Mouse (Mus musculus) heart, embryonic 16.5 days (tissue): ENCODE measurements at regions not wholly inside any gene's neighbourhood (a gene's known extent, or its start where the extent isn't known, plus 50 kb on each side); places are given as distances from the start of the nearest gene placed in this dataset.

Source experiments
- ATAC-seq: fragments of 200-750 bp; cut with Nextera tagmentation; replicated peaks from 2 replicates; pipeline ENCODE4 v1.8.0; 2017; ENCODE audit warnings: moderate number of reproducible peaks; ENCODE audit not compliant: insufficient read depth, low FRiP score; ENCODE audit errors: extremely low read depth
- H3K27ac ChIP-seq: fragments of 300-500 bp; sonication (generic); 2 replicates; pipeline ENCODE4 v1.5.1; 2014; ENCODE audit warnings: mild to moderate bottlenecking, low read length, control low read depth, moderate library complexity
- H3K27me3 ChIP-seq: fragments of 300-500 bp; sonication (generic); 2 replicates; pipeline ENCODE4 v1.6.1; 2014; ENCODE audit warnings: low read length, mixed read lengths; ENCODE audit not compliant: control insufficient read depth, insufficient read depth
- H3K36me3 ChIP-seq: fragments of 300-500 bp; sonication (generic); 2 replicates; pipeline ENCODE4 v1.6.1; 2014; ENCODE audit not compliant: control insufficient read depth, insufficient read depth
- H3K4me1 ChIP-seq: fragments of 300-500 bp; sonication (generic); 2 replicates; pipeline ENCODE4 v1.6.1; 2014; ENCODE audit warnings: low read length, mixed read lengths; ENCODE audit not compliant: control insufficient read depth, insufficient read depth
- H3K4me2 ChIP-seq: fragments of 300-500 bp; sonication (generic); 2 replicates; pipeline ENCODE4 v1.6.1; 2014; ENCODE audit warnings: low read depth, mild to moderate bottlenecking, control low read depth, low read length
- H3K4me3 ChIP-seq: fragments of 300-500 bp; sonication (generic); 2 replicates; pipeline ENCODE4 v1.5.1; 2014; ENCODE audit warnings: mild to moderate bottlenecking, control low read depth, low read length
- H3K9ac ChIP-seq: fragments of 300-500 bp; sonication (generic); 2 replicates; pipeline ENCODE4 v1.6.1; 2014; ENCODE audit warnings: low read length, control low read depth
- H3K9me3 ChIP-seq: fragments of 300-500 bp; sonication (generic); replicated peaks from 2 replicates; pipeline ENCODE4 v1.6.1; 2016; ENCODE audit warnings: low read length; ENCODE audit not compliant: control insufficient read depth
- WGBS: fragments of 180-500 bp; shearing (Covaris S2); extraction: QIAGEN DNeasy Blood & Tissue Kit; methylation state at CpG from one replicate; pipeline ENCODE4 v1.1.7; 2014; 5-methylcytosine and 5-hydroxymethylcytosine counted together

- Histone ChIP-seq H3K4me2 (no peak overlapping the region), H3K4me1 (no peaks in the 10 kb centered on the region; the same call in 1 of the 2 replicates), H3K9ac (no peak overlapping the region), H3K27me3 (no peaks in the 10 kb centered on the region), H3K4me3 (no peak overlapping the region), H3K27ac (no peak overlapping the region), H3K9me3 (no peaks in the 10 kb centered on the region), H3K36me3 (no peaks in the 10 kb centered on the region)
- ATAC-seq: no peak
- WGBS: 55% methylated on average over 4 of the region's 4 CpGs
Measured at GRCm38 (mm10) chrX:12834681-12835080, 72.8 kb upstream of the Med14 start.

DNA sequence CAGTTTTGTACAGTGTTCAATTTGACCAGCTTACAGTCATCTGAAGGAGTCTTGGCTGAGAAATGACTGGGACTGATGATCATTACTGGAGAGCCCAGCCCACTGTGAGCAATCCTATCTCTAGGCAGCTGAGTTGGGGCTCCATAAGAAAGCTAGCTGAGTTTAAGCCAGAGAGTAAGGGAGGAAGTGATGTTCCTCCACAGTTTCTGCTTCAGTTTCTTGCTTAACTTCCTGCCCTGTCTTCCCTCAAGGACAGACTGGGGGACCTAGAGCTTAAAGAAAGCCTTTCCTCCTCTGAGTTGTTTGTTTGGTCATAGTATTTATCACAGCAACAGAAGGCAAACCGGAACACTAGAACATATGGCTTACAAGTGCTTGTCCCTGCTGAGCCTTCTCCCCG, 70.8 kb upstream of the Med14 start:
- Histone ChIP-seq H3K9me3 (no peaks in the 10 kb centered on the region), H3K36me3 (no peaks in the 10 kb centered on the region), H3K4me3 (no peak overlapping the region), H3K4me2 (no peak overlapping the region), H3K27me3 (no peaks in the 10 kb centered on the region), H3K27ac (no peak overlapping the region), H3K4me1 (no peaks in the 10 kb centered on the region), H3K9ac (no peak overlapping the region)
- WGBS: 73% methylated on average over 2 of the region's 2 CpGs
- no peak for ATAC-seq

DNA sequence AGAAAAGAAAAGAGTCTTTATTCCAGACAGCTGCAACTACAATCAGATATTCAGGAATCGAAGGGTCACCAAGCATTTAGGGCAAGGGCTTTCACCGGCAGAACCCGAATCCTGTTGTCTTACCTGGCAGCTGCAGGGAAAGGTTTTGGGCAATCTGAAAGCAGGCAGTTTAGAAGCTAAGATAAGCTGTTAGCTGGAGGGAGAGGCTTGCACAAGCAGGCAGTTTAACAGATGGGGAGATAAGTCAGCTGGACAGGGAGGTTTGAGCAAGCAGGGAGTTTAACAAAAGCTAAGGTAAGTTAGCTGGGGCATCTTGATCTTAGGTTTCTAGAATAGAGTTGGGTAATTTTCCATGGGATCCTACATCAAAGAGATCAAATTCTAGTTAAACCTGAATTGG, 67.3 kb upstream of the Med14 start:
- Histone ChIP-seq H3K27me3 (no peaks in the 10 kb centered on the region), H3K27ac (no peak overlapping the region), H3K4me3 (no peak overlapping the region), H3K9ac (no peak overlapping the region), H3K36me3 (no peaks in the 10 kb centered on the region), H3K4me1 (peaks cover 5% of the 10 kb centered on the region), H3K4me2 (no peak overlapping the region), H3K9me3 (no peaks in the 10 kb centered on the region)
- WGBS: 62% methylated on average over 3 of the region's 3 CpGs
- no peak for ATAC-seq

DNA sequence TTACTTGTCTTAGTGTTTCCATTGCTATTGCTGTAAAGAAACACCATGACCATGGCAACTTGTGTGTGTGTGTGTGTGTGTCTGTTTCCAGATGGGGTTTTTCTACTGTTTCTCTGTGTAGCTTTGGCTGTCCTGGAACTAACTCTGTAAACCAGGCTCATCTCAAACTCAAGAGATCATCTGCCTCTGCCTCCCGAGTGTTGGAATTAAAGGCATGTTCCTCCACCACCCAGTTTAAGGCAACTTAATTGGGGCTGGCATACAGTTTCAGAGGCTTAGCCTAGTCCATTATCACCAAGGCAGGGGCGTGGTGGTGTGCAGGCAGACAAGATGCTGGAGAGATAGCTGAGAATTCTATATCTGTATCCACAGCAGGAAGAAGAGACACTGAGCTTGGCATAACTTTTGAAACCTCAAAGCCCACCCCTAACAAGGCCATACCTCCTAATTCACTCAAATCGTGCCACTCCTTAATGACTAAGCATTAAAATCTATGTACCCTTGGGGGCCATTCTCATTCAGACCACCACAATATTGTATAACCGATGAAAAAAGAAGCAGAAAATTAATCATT, 65.5 kb upstream of the Med14 start:
- H3K9ac ChIP-seq: no peak overlapping the region
- 77% methylated on average over 4 of the region's 4 CpGs for WGBS
- H3K4me3 ChIP-seq: no peak overlapping the region
- H3K36me3 ChIP-seq: no peaks in the 10 kb centered on the region
- no peak overlapping the region for H3K27ac ChIP-seq
- H3K4me1 ChIP-seq: peaks cover 5% of the 10 kb centered on the region
- H3K27me3 ChIP-seq: no peaks in the 10 kb centered on the region
- no peak for ATAC-seq
- H3K4me2 ChIP-seq: no peak overlapping the region
- no peaks in the 10 kb centered on the region for H3K9me3 ChIP-seq

DNA sequence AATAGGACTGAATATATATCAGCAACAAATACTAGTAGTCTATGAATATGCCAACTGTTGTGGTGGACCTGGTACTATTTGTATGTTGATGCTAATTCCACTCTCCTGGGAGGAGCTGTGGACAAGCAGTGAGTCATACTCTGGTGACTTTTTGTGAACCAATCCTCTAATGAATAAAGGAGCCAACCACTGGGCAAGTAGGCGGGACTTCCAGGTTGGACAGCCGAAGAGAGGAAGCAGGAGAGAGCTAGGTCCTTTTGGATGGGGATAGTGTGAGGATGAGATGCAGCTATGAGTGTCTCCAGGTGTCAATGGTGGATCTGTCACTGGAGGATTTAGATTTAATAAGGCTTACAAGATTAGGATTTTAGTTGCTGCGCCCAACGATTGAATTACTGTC, 64.8 kb upstream of the Med14 start:
- H3K9me3 ChIP-seq: no peaks in the 10 kb centered on the region
- no peak for ATAC-seq
- no peak overlapping the region for H3K4me3 ChIP-seq
- H3K36me3 ChIP-seq: no peaks in the 10 kb centered on the region
- no peak overlapping the region for H3K4me2 ChIP-seq
- 89% methylated on average over 4 of the region's 4 CpGs for WGBS
- H3K4me1 ChIP-seq: peaks cover 5% of the 10 kb centered on the region
- no peak overlapping the region for H3K9ac ChIP-seq
- no peak overlapping the region for H3K27ac ChIP-seq
- H3K27me3 ChIP-seq: no peaks in the 10 kb centered on the region

GRCm38 (mm10) chrX:12825262-12825661, 63.4 kb upstream of the Med14 start:
- peaks cover 5% of the 10 kb centered on the region for H3K4me1 ChIP-seq
- no peaks in the 10 kb centered on the region for H3K36me3 ChIP-seq
- ATAC-seq: no peak; the same call in 1 of the 2 replicates
- whole genome bisulfite sequencing: 27% methylated on average over 2 of the region's 2 CpGs
- no peak overlapping the region for H3K4me3 ChIP-seq
- H3K4me2 ChIP-seq: no peak overlapping the region
- H3K9ac ChIP-seq: no peak overlapping the region
- H3K27me3 ChIP-seq: no peaks in the 10 kb centered on the region
- H3K9me3 ChIP-seq: no peaks in the 10 kb centered on the region
- no peak overlapping the region for H3K27ac ChIP-seq

GRCm38 (mm10) chrX:12824497-12824896, 62.6 kb upstream of the Med14 start:
- Histone ChIP-seq H3K4me3 (no peak overlapping the region), H3K9ac (no peak overlapping the region), H3K27ac (no peak overlapping the region), H3K36me3 (no peaks in the 10 kb centered on the region), H3K4me1 (peaks cover 5% of the 10 kb centered on the region), H3K9me3 (no peaks in the 10 kb centered on the region), H3K4me2 (no peak overlapping the region), H3K27me3 (no peaks in the 10 kb centered on the region)
- no peak for ATAC-seq
- 68% methylated on average over 5 of the region's 5 CpGs for WGBS

DNA sequence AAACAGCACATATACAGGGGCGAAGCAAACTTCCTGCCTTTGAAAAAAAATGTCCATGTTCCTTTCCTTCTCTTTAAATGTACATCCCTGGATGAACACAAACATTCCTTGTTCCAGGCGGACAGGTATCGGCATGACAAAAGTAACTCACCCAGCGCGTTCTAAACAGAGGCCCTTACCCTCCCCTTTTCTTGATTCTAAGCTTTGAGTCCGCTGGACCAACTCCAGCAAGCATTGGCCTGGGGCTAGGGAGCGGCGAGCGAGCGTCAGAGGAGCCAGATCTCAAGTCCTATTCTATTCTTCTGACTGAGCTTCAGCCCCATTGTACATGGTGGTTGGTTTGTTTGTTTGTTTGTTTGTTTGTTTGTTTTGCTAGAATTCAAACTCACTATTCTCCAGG, 60.9 kb upstream of the Med14 start:
- Histone ChIP-seq H3K27ac (no peak overlapping the region), H3K4me1 (peaks cover 5% of the 10 kb centered on the region), H3K4me3 (no peak overlapping the region), H3K9ac (no peak overlapping the region), H3K36me3 (no peaks in the 10 kb centered on the region), H3K4me2 (no peak overlapping the region), H3K9me3 (no peaks in the 10 kb centered on the region), H3K27me3 (no peaks in the 10 kb centered on the region)
- WGBS: 74% methylated on average over 10 of the region's 10 CpGs
- no peak for ATAC-seq

DNA sequence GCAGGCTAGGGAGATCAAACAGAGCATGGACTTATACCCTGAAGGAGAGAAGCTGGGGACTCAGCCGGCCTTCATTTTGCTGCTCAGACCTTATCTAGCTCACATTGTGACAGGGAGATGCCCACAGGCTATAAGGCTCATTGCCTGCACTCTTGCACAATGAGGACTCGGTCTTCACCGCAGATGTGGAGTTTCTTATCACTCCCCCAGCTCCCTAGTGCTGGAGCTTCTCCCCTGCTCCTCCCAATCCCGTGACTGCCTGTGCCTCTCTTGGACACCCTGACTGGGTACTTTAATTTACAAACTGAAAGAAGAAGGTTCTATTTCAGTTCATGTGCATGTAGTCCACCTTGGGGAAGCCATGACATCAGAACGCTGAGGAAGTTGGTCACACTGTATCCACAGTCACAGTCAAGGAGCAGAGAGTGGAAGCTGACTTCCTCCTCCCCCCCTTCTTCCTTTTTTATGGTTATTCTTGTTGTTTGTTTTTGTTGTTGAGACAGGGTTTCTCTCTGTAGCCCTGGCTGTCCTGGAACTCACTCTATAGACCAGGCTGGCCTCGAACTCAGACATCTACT, 51.3 kb upstream of the Med14 start:
- no peaks in the 10 kb centered on the region for H3K4me1 ChIP-seq
- no peak overlapping the region for H3K9ac ChIP-seq
- H3K27me3 ChIP-seq: no peaks in the 10 kb centered on the region
- no peak overlapping the region for H3K4me3 ChIP-seq
- H3K36me3 ChIP-seq: no peaks in the 10 kb centered on the region
- ATAC-seq: no peak
- whole genome bisulfite sequencing: 60% methylated on average over 6 of the region's 6 CpGs
- H3K9me3 ChIP-seq: 0 out of 2 replicates have a peak, but pooled peaks cover 3% of the 10 kb centered on the region
- H3K4me2 ChIP-seq: no peak overlapping the region
- H3K27ac ChIP-seq: no peak overlapping the region
